Mouse (Mus musculus) frontal cortex, postnatal 14 days (tissue): Measurements from ENCODE around the gene Iqck.

Experiments
- DNase-seq, 2 experiments: peaks; one replicate each; pipeline ENCODE4 v3.0.0; 2022; ENCODE audit warnings: low spot score in 2 of 2

Gene Iqck

GRCm38 (mm10) chr7:118912049-118912490 is 56.5 kb downstream of the Iqck start:
- DNase-seq: no peak

- DNase-seq: no peak
Observed at GRCm38 (mm10) chr7:118914561-118915165, 59.1 kb downstream of the Iqck start.

DNA sequence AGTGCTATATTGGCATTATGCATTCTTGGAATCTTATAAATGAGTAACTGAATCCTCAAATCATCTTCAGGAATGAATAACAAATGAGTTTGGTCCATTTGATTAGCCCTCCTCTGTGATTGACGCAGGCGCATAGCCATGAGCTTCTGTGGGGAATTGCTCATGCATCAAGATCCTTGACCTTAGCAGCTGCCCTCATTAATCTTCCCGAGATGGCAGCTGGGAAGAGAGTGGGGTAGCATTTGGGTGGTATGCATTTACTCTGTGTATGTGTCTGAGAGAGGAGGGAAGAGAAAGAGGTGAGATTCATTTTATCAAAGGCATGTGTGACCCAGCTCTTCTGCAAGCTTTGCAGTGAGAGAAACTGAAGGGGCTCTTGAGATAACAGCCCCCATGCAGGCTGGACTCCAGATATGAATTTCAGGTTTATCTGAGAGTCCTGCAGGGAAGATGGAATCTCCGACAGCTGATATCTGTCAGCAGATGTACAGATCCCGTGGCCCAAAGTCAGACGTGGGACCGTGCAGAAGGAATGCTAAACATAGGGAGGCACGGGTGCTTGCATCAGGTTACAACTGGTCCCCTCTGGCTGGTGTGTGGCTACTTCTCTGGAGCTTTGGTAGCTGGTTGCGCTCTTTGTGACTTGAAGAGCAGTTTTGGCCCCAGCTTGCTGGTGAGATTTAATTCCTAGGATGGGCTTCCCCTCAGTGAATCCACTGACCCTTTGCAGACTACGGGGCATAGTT is 63.9 kb downstream of the Iqck start:
- no peak for DNase-seq

- no peak for DNase-seq
Observed at GRCm38 (mm10) chr7:118922441-118923202, 67.1 kb downstream of the Iqck start.

DNA sequence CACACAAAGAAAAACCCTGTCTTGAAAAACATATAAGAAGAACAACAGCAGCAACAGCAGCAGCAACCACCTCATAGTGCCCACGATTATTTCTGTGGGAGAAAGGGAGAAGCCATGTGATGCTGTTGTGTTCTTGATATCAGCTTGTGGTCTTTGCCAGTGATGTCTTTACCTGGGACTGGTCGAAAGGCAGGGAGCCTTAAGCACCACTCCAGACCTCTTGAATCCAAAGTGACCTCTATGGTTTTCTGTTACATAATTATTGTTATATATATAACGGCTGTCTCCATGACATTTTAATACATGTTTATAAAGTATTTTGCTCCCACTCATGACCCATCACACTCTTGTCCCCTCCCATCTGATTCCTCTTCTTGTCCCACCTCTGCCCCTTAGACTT is 70.0 kb downstream of the Iqck start:
- no peak for DNase-seq

- no peak for DNase-seq
Observed at GRCm38 (mm10) chr7:118926516-118927260, 71.1 kb downstream of the Iqck start.

DNA sequence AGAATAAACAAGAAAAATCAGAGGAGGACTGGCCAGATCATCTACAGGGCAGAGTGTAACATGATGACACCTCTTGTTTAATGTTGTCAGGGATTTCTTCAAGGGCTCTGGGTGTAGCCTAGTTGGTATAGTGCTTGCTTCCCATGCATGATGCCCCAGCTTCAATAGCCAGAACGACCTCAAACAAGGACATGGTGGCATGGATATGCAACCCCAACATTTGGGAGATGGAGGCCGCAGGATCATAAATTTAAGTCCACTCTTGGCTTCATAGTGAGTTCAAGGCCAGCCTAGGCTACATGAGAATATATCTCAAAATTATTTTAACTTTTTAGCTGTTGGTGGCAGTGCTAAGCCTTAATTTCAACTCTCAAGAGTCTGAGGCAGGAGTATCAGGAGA is 71.7 kb downstream of the Iqck start:
- DNase-seq: no peak

GRCm38 (mm10) chr7:118928316-118928715 is 72.8 kb downstream of the Iqck start:
- no peak for DNase-seq

GRCm38 (mm10) chr7:118928916-118929315 is 73.4 kb downstream of the Iqck start:
- DNase-seq: no peak

GRCm38 (mm10) chr7:118929601-118930311 is 74.2 kb downstream of the Iqck start:
- DNase-seq: no peak

DNA sequence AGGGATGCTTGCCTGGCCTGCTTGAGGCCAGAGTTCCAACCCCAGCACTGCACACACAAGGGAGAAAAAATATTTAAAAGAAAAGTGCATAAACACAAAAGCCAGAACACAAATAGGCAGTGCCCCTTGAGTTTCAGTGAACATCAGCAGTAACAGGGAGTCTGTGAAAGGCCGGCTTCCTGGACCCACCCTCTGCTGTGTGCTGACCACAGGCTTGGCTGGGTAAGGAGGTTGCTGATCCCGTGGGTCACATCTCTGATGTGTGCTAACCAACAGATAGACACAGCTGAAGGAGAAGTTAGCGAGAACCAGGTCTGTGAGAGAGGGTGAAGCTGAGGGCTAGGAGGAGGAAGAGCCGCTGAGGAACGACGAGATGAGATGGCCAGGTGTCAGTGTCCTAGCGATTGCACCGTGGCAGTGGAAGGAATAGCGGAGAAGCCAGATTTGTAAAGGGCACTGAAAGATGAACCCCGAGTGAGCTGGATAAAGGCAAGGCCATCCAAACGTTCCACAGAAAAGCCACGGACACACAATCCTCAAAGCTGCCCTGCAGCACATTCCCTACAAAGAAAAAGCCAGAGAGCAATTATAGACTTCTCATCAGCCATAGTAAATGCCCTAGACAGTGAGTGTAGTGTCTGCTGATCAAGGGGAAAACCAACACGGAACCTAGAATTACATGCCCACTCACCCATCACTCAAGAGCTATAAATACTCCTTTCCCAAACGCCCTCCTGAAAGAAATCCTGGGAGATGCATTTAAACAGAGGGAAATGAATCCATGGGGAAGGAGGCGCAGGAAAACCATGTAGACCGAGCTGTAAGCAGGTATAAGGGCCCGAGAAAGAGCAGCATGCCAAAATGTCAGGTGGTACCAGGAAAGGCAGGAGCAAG is 76.2 kb downstream of the Iqck start:
- no peak for DNase-seq

DNA sequence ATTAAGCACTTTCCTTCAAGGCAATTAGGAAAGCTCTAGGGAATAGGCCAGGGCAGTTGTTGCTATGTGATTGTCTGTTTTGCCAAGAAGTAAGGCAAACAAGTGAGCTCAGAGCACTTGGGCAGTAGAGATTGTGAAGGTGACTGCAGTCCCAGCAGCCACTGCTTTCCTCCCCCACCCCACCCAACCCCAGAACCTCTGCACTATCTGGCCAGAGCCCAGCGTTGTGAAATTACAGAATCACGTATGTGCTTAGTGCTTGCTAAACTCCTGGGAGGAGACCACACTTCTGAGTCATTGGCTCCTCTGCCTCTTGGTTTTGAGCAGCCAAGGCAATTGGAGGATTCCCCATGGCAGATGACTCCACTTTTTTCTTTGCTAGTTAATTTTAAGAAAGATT is 79.8 kb downstream of the Iqck start:
- no peak for DNase-seq

GRCm38 (mm10) chr7:118936844-118937243 is 81.3 kb downstream of the Iqck start:
- DNase-seq: no peak

- no peak for DNase-seq
Observed at GRCm38 (mm10) chr7:118937469-118938387, 82.2 kb downstream of the Iqck start.

- no peak for DNase-seq
Observed at GRCm38 (mm10) chr7:118942297-118942696, 86.7 kb downstream of the Iqck start.

DNA sequence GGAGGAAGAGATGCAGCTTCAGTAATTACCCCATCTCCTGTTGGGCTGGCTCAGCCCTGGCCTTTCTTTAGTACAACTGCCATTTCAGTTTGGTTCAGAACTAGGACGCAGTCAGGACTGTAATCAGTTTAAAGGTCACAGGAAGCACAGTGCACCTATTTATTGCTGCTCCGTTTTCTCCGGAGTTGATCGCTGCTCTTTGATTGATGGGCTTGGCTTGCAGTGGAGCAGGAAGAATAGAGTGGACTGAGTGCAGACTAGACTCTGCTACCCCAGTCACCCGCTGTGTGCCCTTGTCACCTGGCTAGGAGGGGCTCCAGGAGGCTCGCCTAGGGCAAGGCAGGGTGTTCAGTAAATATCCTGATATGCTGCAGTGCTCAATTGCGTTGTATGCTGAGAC is 87.6 kb downstream of the Iqck start:
- DNase-seq: no peak

GRCm38 (mm10) chr7:118944884-118945283 is 89.3 kb downstream of the Iqck start:
- no peak for DNase-seq

- DNase-seq: no peak
Observed at GRCm38 (mm10) chr7:118947241-118947640, 91.7 kb downstream of the Iqck start.

DNA sequence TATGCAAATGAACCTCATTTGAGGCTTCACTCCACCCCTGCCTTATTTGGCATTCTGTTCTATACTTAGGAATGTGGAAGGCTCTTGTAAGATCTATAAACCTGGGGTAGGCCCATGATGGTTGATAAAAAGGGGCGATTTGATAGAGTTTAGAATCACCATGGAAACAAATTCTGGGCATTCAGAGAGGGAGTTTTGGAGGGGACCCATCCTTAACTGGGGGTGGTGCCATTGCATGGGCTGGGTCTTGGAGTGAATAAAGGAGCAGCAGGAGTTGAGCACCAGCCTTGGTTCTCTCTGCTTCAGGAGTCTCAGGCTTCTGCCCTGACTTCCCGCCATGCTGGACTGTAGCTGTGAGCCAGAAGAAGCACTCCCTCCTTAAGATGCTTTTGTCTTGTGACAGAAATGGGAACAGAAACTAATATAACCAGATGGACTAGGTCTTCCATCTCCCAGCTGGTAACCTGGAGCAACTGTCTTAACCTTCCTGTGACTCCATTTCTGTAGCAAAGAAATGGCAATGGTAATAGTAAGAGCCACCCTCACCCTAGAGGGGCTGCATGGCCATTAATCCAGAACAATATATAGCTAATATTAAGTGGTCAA is 93.2 kb downstream of the Iqck start:
- DNase-seq: no peak
